Mouse (Mus musculus): ENCODE results near the gene Gm17324.

Gene Gm17324

GRCm38 (mm10) chr9:78465725-78466124, 17.1 kb upstream of the Gm17324 start:
- no peak for DNase-seq (ENCODE audit: low read depth, low spot score)

- DNase-seq (ENCODE audit: low read depth, low spot score): no peak
Measured at GRCm38 (mm10) chr9:78463337-78463736, 14.8 kb upstream of the Gm17324 start.

GRCm38 (mm10) chr9:78457026-78457425, 8.4 kb upstream of the Gm17324 start:
- no peak for DNase-seq (ENCODE audit: low read depth, low spot score)

- no peak for DNase-seq (ENCODE audit: low read depth, low spot score)
Measured at GRCm38 (mm10) chr9:78451382-78451781, 2.8 kb upstream of the Gm17324 start.

GRCm38 (mm10) chr9:78450404-78450803, 1.8 kb upstream of the Gm17324 start:
- DNase-seq (ENCODE audit: low read depth, low spot score): no peak

GRCm38 (mm10) chr9:78447606-78447972, 997 bp downstream of the Gm17324 start:
- no peak for DNase-seq (ENCODE audit: low read depth, low spot score)

- peak; percentile 58 for DNase-seq (ENCODE audit: low read depth, low spot score)
Measured at GRCm38 (mm10) chr9:78442579-78443392, 5.8 kb downstream of the Gm17324 start, which contains the start of gene Cgas. Gene Cgas (minus strand): TSS chr9:78443237.

GRCm38 (mm10) chr9:78442237-78442578, 6.4 kb downstream of the Gm17324 start:
- no peak for DNase-seq (ENCODE audit: low read depth, low spot score)

- DNase-seq (ENCODE audit: low read depth, low spot score): no peak
Measured at GRCm38 (mm10) chr9:78439426-78439825, 9.2 kb downstream of the Gm17324 start.

GRCm38 (mm10) chr9:78432471-78432870, 16.1 kb downstream of the Gm17324 start:
- no peak for DNase-seq (ENCODE audit: low read depth, low spot score)

GRCm38 (mm10) chr9:78430486-78430885, 18.1 kb downstream of the Gm17324 start:
- no peak for DNase-seq (ENCODE audit: low read depth, low spot score)

GRCm38 (mm10) chr9:78429551-78429950, 19.0 kb downstream of the Gm17324 start:
- no peak for DNase-seq (ENCODE audit: low read depth, low spot score)

GRCm38 (mm10) chr9:78428870-78429432, 19.6 kb downstream of the Gm17324 start:
- DNase-seq (ENCODE audit: low read depth, low spot score): no peak

GRCm38 (mm10) chr9:78428185-78428584, 20.4 kb downstream of the Gm17324 start:
- DNase-seq (ENCODE audit: low read depth, low spot score): no peak

- no peak for DNase-seq (ENCODE audit: low read depth, low spot score)
Measured at GRCm38 (mm10) chr9:78427362-78427781, 21.2 kb downstream of the Gm17324 start.

GRCm38 (mm10) chr9:78401596-78401995, 47.0 kb downstream of the Gm17324 start:
- DNase-seq (ENCODE audit: low read depth, low spot score): no peak

- no peak for DNase-seq (ENCODE audit: low read depth, low spot score)
Measured at GRCm38 (mm10) chr9:78400570-78400969, 48.0 kb downstream of the Gm17324 start.

All from skeletal muscle tissue, adult 2 months (tissue).